Mouse (Mus musculus) CH12.LX (cell line): ENCODE measurements around the gene Zfp473.

Experiments
- CHD2 ChIP-seq: IDR thresholded peaks from 2 replicates; pipeline ENCODE4 v1.6.1; 2011; ENCODE audit warnings: low read length, improper control_type of control experiment
- CTCF ChIP-seq, 2 experiments: IDR thresholded peaks in 1 of 2; conservative IDR thresholded peaks in 1 of 2; 2 replicates each; pipeline ENCODE4 v1.5.1; 2011 to 2012; ENCODE audit warnings: low read depth in 2 of 2, low read length in 2 of 2, improper control_type of control experiment in 1 of 2, inconsistent platforms in 1 of 2, mild to moderate bottlenecking in 1 of 2, moderate library complexity in 1 of 2
- ELF1 ChIP-seq: IDR thresholded peaks from 2 replicates; pipeline ENCODE4 v1.6.1; 2014; ENCODE audit warnings: low read depth, mild to moderate bottlenecking, inconsistent platforms, low read length, improper control_type of control experiment
- EP300 ChIP-seq: IDR thresholded peaks from 2 replicates; pipeline ENCODE4 v1.6.1; 2011; ENCODE audit warnings: low read length, improper control_type of control experiment
- ETS1 ChIP-seq: conservative IDR thresholded peaks from 2 replicates; pipeline ENCODE4 v1.6.1; 2012; ENCODE audit warnings: low read depth, mild to moderate bottlenecking, inconsistent platforms, low read length, improper control_type of control experiment, moderate library complexity
- GABPA ChIP-seq: IDR thresholded peaks from 2 replicates; pipeline ENCODE4 v1.6.1; 2012; ENCODE audit warnings: low read depth, low read length, improper control_type of control experiment, inconsistent platforms; ENCODE audit not compliant: insufficient replicate concordance
- MAFK ChIP-seq: IDR thresholded peaks from 2 replicates; pipeline ENCODE4 v1.6.1; 2011; ENCODE audit warnings: low read length, improper control_type of control experiment; ENCODE audit not compliant: insufficient replicate concordance
- MAX ChIP-seq: IDR thresholded peaks from 2 replicates; pipeline ENCODE4 v1.6.1; 2011; ENCODE audit warnings: low read length, improper control_type of control experiment
- MAZ ChIP-seq: IDR thresholded peaks from 2 replicates; pipeline ENCODE4 v1.6.1; 2012; ENCODE audit warnings: low read depth, mild to moderate bottlenecking, inconsistent platforms, low read length, improper control_type of control experiment, moderate library complexity
- MXI1 ChIP-seq: IDR thresholded peaks from 2 replicates; pipeline ENCODE4 v1.6.1; 2011; ENCODE audit warnings: mild to moderate bottlenecking, low read depth, low read length, improper control_type of control experiment
- SIN3A ChIP-seq: IDR thresholded peaks from 2 replicates; pipeline ENCODE4 v1.6.1; 2012; ENCODE audit warnings: low read length, improper control_type of control experiment, inconsistent platforms
- SMC3 ChIP-seq: IDR thresholded peaks from 2 replicates; pipeline ENCODE4 v1.6.1; 2011; ENCODE audit warnings: low read depth, low read length, improper control_type of control experiment
- TBP ChIP-seq: conservative IDR thresholded peaks from 2 replicates; pipeline ENCODE4 v1.6.1; 2011; ENCODE audit warnings: low read depth, low read length, improper control_type of control experiment
- USF2 ChIP-seq: conservative IDR thresholded peaks from 2 replicates; pipeline ENCODE4 v1.6.1; 2011; ENCODE audit warnings: low read depth, low read length, improper control_type of control experiment

DNA sequence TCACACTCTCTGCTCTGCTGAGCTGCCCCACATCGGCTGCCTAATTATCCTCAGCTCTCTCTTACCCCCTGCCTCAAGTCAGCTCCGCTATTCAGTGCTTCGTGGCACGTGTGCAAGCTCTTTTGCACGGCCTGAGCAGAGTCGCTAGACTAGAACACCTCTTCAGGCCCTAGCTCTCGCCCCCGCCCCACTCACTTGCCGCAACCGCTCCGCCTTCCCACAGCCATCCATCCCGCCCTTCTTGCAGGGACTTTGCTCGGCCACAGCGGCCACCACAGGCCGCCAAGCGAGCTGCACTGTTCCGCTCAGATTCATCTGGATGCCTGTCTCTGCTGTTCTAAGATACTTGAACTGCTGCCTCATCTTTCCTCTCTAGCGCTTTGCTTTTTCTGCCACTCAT is 5.8 kb downstream of the Zfp473 start:
- no peak for TF ChIP-seq EP300
- TF ChIP-seq CTCF (conservative IDR thresholded peaks at IDR 0.05 in 1 of 2, IDR thresholded peaks at IDR 0.05 in 1 of 2; ENCODE audit: low read depth in 2 of 2, low read length in 2 of 2), result peak in 1 of 2 experiments; percentile 70; a peak in 2 of 4 replicates
- TF ChIP-seq ELF1, result no peak
- TF ChIP-seq USF2, result no peak
- TF ChIP-seq MAZ, result peak; percentile 69; the same call in 1 of the 2 replicates
- TF ChIP-seq MAX, result no peak
- no peak for TF ChIP-seq GABPA
- no peak for TF ChIP-seq TBP
- no peak for TF ChIP-seq SIN3A
- peak; percentile 52; the same call in 1 of the 2 replicates for TF ChIP-seq MXI1
- TF ChIP-seq SMC3, result peak; percentile 20
- no peak for TF ChIP-seq CHD2
- TF ChIP-seq MAFK, result no peak
- no peak for TF ChIP-seq ETS1
